Comparison of ENCODE assay signal across 17 mouse cellular contexts in the genomic region with DNA sequence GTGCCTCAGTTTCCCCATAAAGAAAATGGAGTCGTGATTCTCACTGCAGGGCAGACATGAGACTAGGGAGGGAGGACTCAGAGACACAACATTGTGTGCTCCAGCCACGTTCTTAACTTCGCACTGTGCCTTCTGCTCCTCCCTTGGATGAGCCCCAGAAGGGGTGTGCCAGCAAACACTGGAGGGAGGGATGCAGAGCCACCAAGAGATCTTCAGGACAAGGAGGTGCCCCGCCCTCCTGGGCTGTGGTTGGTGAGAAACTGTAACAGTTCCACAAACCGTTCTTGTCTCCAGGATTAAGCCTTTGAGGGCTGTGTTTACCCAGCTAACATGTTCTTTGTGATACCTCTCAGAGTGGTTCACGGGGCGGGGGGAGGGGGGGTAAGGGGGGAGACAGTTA. TPM values are rescaled to one million over a fixed set of nuclear protein-coding genes. Genes with fewer than 3 reads are reported as not detected.
A peak's percentile ranks its signal among the peaks of the same experiment; 100 is the strongest.
DNase-seq lines count a peak whose midpoint lies in the region; ATAC-seq and TF ChIP-seq lines count a peak whose summit lies in the region.
"Had no signal": no experiment of that assay in that cellular context is flagged by ENCODE, and none has a peak within 500 bp of the region (broad histone marks: within the 10 kb centered on the region; RNA-seq: fewer than 3 reads in every experiment).

No protein-coding gene starts in this region.

- no peak overlapping the region for H3K27ac ChIP-seq in hindbrain, postnatal 0 days
- no peak overlapping the region for H3K27ac ChIP-seq in hindbrain, embryonic 10.5 days
- no peak overlapping the region for H3K27ac ChIP-seq in embryonic facial prominence, embryonic 15.5 days (replicated peaks)
- H3K27ac ChIP-seq in limb, embryonic 10.5 days, result no peak overlapping the region
- H3K27ac ChIP-seq: heart, embryonic 13.5 days; hindbrain, embryonic 14.5 days; limb, embryonic 13.5 days; macrophage had no signal

- no peaks in the 10 kb centered on the region for H3K9me3 ChIP-seq in hindbrain, postnatal 0 days (ENCODE audit: low read length)
- H3K9me3 ChIP-seq in hindbrain, embryonic 10.5 days, result no peaks in the 10 kb centered on the region
- H3K9me3 ChIP-seq in embryonic facial prominence, embryonic 15.5 days (replicated peaks), result no peaks in the 10 kb centered on the region
- H3K9me3 ChIP-seq in limb, embryonic 10.5 days (replicated peaks), result no peaks in the 10 kb centered on the region
- H3K9me3 ChIP-seq: heart, embryonic 13.5 days; limb, embryonic 13.5 days had no signal

- ATAC-seq in hindbrain, postnatal 0 days, result no peak
- ATAC-seq in embryonic facial prominence, embryonic 15.5 days (ENCODE audit: insufficient number of reproducible peaks, low FRiP score, low TSS enrichment, low read depth), result peak; percentile 47; the same call in 1 of the 2 replicates

- intact Hi-C loops in heart, postnatal 14 days (cut with DNase I), result no loop called here

- TF ChIP-seq CTCF in hindbrain, postnatal 0 days (IDR thresholded peaks at IDR 0.05; ENCODE audit: low read depth), result no peak

- H3K9ac ChIP-seq in hindbrain, postnatal 0 days (replicated peaks; ENCODE audit: low read length), result no peak overlapping the region
- H3K9ac ChIP-seq in embryonic facial prominence, embryonic 15.5 days, result no peak overlapping the region
- H3K9ac ChIP-seq: heart, embryonic 13.5 days; hindbrain, embryonic 14.5 days; limb, embryonic 13.5 days had no signal

- H3K4me3 ChIP-seq in hindbrain, postnatal 0 days (ENCODE audit: low read length), result no peak overlapping the region
- H3K4me3 ChIP-seq in hindbrain, embryonic 10.5 days, result no peak overlapping the region
- H3K4me3 ChIP-seq in embryonic facial prominence, embryonic 15.5 days (replicated peaks), result no peak overlapping the region
- no peak overlapping the region for H3K4me3 ChIP-seq in limb, embryonic 10.5 days
- H3K4me3 ChIP-seq: heart, embryonic 13.5 days; limb, embryonic 13.5 days had no signal

- DNase-seq in hindbrain, postnatal 0 days (ENCODE audit: low spot score), result peak; percentile 60
- DNase-seq in hindbrain, embryonic 10.5 days (ENCODE audit: low spot score), result no peak
- peak; percentile 33 for DNase-seq in MEL-GATA-1-ER (ENCODE audit: extremely low read depth, low read depth)
- DNase-seq in lung, postnatal 4 days, result peak; percentile 43 to 55
- no peak for DNase-seq in kidney, postnatal 36 days
- no peak for DNase-seq in limb, embryonic 10.5 days (ENCODE audit: low spot score)
- no peak for DNase-seq in heart, postnatal 14 days
- DNase-seq: cerebellum, postnatal 36 days; thymus, postnatal 4 days had no signal

- no peaks in the 10 kb centered on the region for H3K4me1 ChIP-seq in hindbrain, postnatal 0 days (ENCODE audit: insufficient read depth, low read length)
- peaks cover 59% of the 10 kb centered on the region for H3K4me1 ChIP-seq in hindbrain, embryonic 10.5 days (replicated peaks)
- peaks cover 33% of the 10 kb centered on the region for H3K4me1 ChIP-seq in embryonic facial prominence, embryonic 15.5 days
- peaks cover 37% of the 10 kb centered on the region for H3K4me1 ChIP-seq in limb, embryonic 10.5 days

- H3K36me3 ChIP-seq in hindbrain, postnatal 0 days (ENCODE audit: insufficient read depth, low read length), result no peaks in the 10 kb centered on the region
- no peaks in the 10 kb centered on the region for H3K36me3 ChIP-seq in hindbrain, embryonic 10.5 days
- no peaks in the 10 kb centered on the region for H3K36me3 ChIP-seq in embryonic facial prominence, embryonic 15.5 days
- H3K36me3 ChIP-seq in limb, embryonic 10.5 days, result no peaks in the 10 kb centered on the region
- H3K36me3 ChIP-seq: heart, embryonic 13.5 days; limb, embryonic 13.5 days had no signal

- H3K27me3 ChIP-seq in hindbrain, postnatal 0 days (ENCODE audit: insufficient read depth, low read length), result peaks cover 22% of the 10 kb centered on the region
- H3K27me3 ChIP-seq in hindbrain, embryonic 10.5 days (ENCODE audit: insufficient read depth, poor library complexity, severe bottlenecking), result peaks cover 85% of the 10 kb centered on the region
- H3K27me3 ChIP-seq in embryonic facial prominence, embryonic 15.5 days, result peaks cover 37% of the 10 kb centered on the region
- H3K27me3 ChIP-seq in limb, embryonic 10.5 days (ENCODE audit: low read depth, poor library complexity, severe bottlenecking), result peaks cover 71% of the 10 kb centered on the region

- no peak overlapping the region for H3K4me2 ChIP-seq in hindbrain, postnatal 0 days (ENCODE audit: low read depth, low read length)
- no peak overlapping the region for H3K4me2 ChIP-seq in embryonic facial prominence, embryonic 15.5 days (replicated peaks)
- H3K4me2 ChIP-seq: heart, embryonic 13.5 days; hindbrain, embryonic 14.5 days; limb, embryonic 13.5 days had no signal

- WGBS in hindbrain, postnatal 0 days, result 31% methylated on average over 7 of the region's 7 CpGs
- 49% methylated on average over 7 of the region's 7 CpGs for WGBS in hindbrain, embryonic 10.5 days
- 25% methylated on average over 7 of the region's 7 CpGs for WGBS in embryonic facial prominence, embryonic 15.5 days
- WGBS in limb, embryonic 10.5 days, result 48% methylated on average over 7 of the region's 7 CpGs

RNA-seq across cellular contexts. Expression of a gene that starts 5.0 kb away (rescaled TPM):
- total RNA-seq in hindbrain, postnatal 0 days (2014; rRNA removed), result 0.47 and 1.4 TPM in 2 replicates
- 0.36 and 0.47 TPM in 2 replicates for polyA plus RNA-seq in hindbrain, postnatal 0 days (2015; fragmentation: Nextera tagmentation; extraction: Ambion mirVana)
- polyA plus RNA-seq in hindbrain, embryonic 10.5 days (2016; fragmentation: Nextera tagmentation; extraction: Ambion mirVana), result 4.0 and 4.2 TPM in 2 replicates
- 2.5 and 5.1 TPM in 2 replicates for polyA plus RNA-seq in embryonic facial prominence, embryonic 15.5 days (2015; fragmentation: Nextera tagmentation; extraction: Ambion mirVana)
- not detected in 2 replicates for polyA plus RNA-seq in limb, embryonic 10.5 days (2016; fragmentation: Nextera tagmentation; extraction: Ambion mirVana)
- total RNA-seq in heart, postnatal 14 days (2021), result not detected
- total RNA-seq: layer of hippocampus, postnatal 10 days had no signal
- polyA plus RNA-seq: heart, embryonic 13.5 days; kidney, embryonic 14.5 days; limb, embryonic 13.5 days; macrophage; spleen, adult 2 months had no signal

RNA-seq across cellular contexts. Expression of a gene that starts 20.3 kb away (rescaled TPM):
- 0.72 TPM in 1 of 2 replicates, not detected in the other for total RNA-seq in hindbrain, postnatal 0 days (2014; rRNA removed)
- 0.56 and 0.72 TPM in 2 replicates for polyA plus RNA-seq in hindbrain, postnatal 0 days (2015; fragmentation: Nextera tagmentation; extraction: Ambion mirVana)
- polyA plus RNA-seq in hindbrain, embryonic 10.5 days (2016; fragmentation: Nextera tagmentation; extraction: Ambion mirVana), result 0.59 and 0.73 TPM in 2 replicates
- polyA plus RNA-seq in embryonic facial prominence, embryonic 15.5 days (2015; fragmentation: Nextera tagmentation; extraction: Ambion mirVana), result 3.9 and 5.8 TPM in 2 replicates
- polyA plus RNA-seq in limb, embryonic 10.5 days (2016; fragmentation: Nextera tagmentation; extraction: Ambion mirVana), result 1.1 and 1.2 TPM in 2 replicates
- total RNA-seq in heart, postnatal 14 days (2021), result under 1 TPM; 0.12 to 0.29 TPM

Comparison
In these comparisons a context has a peak if more than half of its experiments do, and no peak if none do; other contexts are left out.
1. DNase-seq: peak in hindbrain, postnatal 0 days (single experiment), MEL-GATA-1-ER (single experiment) and lung, postnatal 4 days (2 of 2); none in hindbrain, embryonic 10.5 days (single experiment), kidney, postnatal 36 days (0 of 2), limb, embryonic 10.5 days (single experiment) and heart, postnatal 14 days (0 of 2).